Mouse (Mus musculus) midbrain, embryonic 14.5 days (tissue): ENCODE results near the gene Zfp239. TPM values are rescaled to one million over a fixed set of nuclear protein-coding genes. Genes with fewer than 3 reads are reported as not detected.
A peak's percentile ranks its signal among the peaks of the same experiment; 100 is the strongest.

Experiments used
- ATAC-seq: fragments of 200-750 bp; cut with Nextera tagmentation; 2 replicates; pipeline ENCODE4 v1.8.0; 2017; ENCODE audit warnings: moderate number of reproducible peaks, moderate library complexity; ENCODE audit not compliant: low FRiP score, low TSS enrichment
- DNase-seq: peaks from one replicate; pipeline ENCODE4 v3.0.0-alpha.2; 2015
- H3K27ac ChIP-seq: fragments of 300-500 bp; sonication (generic); replicated peaks from 2 replicates; pipeline ENCODE4 v1.5.1; 2014; ENCODE audit warnings: mild to moderate bottlenecking, low read depth, low read length, moderate library complexity
- H3K27me3 ChIP-seq: fragments of 300-500 bp; sonication (generic); 2 replicates; pipeline ENCODE4 v1.6.1; 2014; ENCODE audit warnings: low read length, control low read depth, mixed read lengths; ENCODE audit not compliant: control insufficient read depth, insufficient read depth
- H3K36me3 ChIP-seq: fragments of 300-500 bp; sonication (generic); 2 replicates; pipeline ENCODE4 v1.6.1; 2014; ENCODE audit warnings: low read length, control low read depth; ENCODE audit not compliant: control insufficient read depth, insufficient read depth
- H3K4me1 ChIP-seq: fragments of 300-500 bp; sonication (generic); 2 replicates; pipeline ENCODE4 v1.6.1; 2014; ENCODE audit warnings: mild to moderate bottlenecking, antibody characterized with exemption, low read length, control low read depth; ENCODE audit not compliant: control insufficient read depth, insufficient read depth
- H3K4me2 ChIP-seq: fragments of 300-500 bp; sonication (generic); 2 replicates; pipeline ENCODE4 v1.6.1; 2014; ENCODE audit warnings: mild to moderate bottlenecking, low read length, moderate library complexity
- H3K4me3 ChIP-seq: fragments of 300-500 bp; sonication (generic); replicated peaks from 2 replicates; pipeline ENCODE4 v1.5.1; 2014; ENCODE audit warnings: low read depth, low read length
- H3K9ac ChIP-seq: fragments of 300-500 bp; sonication (generic); replicated peaks from 2 replicates; pipeline ENCODE4 v1.6.1; 2014; ENCODE audit warnings: mild to moderate bottlenecking, low read length, moderate library complexity
- H3K9me3 ChIP-seq: fragments of 300-500 bp; sonication (generic); 2 replicates; pipeline ENCODE4 v1.6.1; 2016; ENCODE audit warnings: low read length, control low read depth, mixed read lengths; ENCODE audit not compliant: control insufficient read depth
- WGBS: fragments of 180-500 bp; shearing (Covaris S2); extraction: QIAGEN DNeasy Blood & Tissue Kit; methylation state at CpG from one replicate; pipeline ENCODE4 v1.1.7; 2014; 5-methylcytosine and 5-hydroxymethylcytosine counted together
- polyA plus RNA-seq: library from polyadenylated mRNA; unstranded; fragments of >200 nt; fragmentation: Nextera tagmentation; extraction: Ambion mirVana; gene quantifications from 2 replicates; pipeline ENCODE4 v1.2.1, GENCODE M21; 2014

Gene Zfp239
- polyA plus RNA-seq, 1 experiment from 2014 or later, result 13.2 TPM

DNA sequence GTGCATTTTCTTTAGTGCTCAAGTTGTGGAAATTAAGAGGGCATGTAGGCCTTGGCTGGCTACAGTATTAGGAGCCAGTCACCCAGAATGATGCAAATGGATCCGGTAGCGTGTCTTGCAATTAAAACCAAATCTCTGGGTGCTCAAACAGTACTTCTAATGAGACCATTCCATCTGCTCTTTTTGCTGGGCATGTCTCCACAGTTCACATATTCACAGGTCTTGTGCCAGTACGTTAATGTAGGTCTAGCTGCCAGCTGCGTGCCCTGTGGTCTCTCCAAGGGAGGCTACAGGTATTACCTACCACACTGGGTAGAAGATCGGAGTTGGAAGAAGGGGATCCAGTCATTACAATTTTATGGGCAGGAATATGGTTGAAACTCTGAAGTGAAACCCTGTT lies 56.1 kb downstream of the Zfp239 start:
- Histone ChIP-seq H3K4me1 (peaks cover 12% of the 10 kb centered on the region; the same call in 1 of the 2 replicates), H3K36me3 (no peaks in the 10 kb centered on the region), H3K4me2 (peak overlapping the region; percentile 75), H3K9me3 (no peaks in the 10 kb centered on the region), H3K9ac (peak overlapping the region; percentile 59; the same call in 1 of the 2 replicates), H3K4me3 (peak overlapping the region; percentile 52), H3K27me3 (no peaks in the 10 kb centered on the region), H3K27ac (no peak overlapping the region)
- WGBS, result 30% methylated on average over 5 of the region's 5 CpGs
- DNase-seq (no peak), ATAC-seq (no peak)

DNA sequence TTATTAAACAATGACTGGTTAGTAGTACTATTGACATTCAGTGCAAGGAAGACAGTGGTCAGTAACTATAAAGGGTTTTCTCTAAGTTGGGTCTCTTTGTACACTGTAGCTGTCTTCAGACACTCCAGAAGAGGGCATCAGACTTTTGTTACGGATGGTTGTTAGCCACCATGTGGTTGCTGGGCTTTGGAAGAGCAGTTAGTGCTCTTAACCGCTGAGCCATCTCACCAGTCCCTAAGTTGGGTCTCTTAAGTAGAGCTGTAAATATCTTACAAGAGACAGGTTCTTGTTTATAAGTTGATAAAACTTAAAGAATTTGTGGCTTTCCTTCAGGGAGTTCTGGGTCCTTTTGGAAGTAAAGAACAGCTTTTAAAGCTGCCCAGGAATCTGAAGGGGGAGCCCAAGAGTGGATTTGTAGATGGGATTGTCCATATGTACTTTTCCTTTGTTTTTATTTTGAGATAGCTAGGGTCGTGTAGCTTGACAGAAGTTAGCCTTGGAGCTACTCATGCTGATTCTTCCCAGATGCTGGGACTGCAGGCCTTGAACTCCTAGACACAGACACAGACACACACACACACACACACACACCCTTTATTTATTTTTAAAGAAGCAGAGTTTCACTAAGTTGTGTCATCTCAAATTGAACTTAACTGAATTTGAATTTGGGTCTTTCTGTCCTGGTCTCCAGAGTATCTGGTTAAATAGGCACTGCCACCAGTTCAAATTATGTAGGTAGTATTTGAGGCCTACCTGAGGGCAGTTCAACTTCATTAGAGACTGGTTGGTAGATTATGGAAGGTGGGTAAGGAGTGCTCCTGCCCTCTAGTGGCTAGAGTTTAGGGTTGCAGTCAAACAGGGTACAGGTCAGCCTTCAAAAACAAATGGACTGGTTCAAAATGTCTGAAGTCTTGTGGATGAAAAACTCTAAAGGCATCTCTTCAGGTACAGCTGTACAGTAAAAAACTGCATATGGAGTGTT lies 59.0 kb downstream of the Zfp239 start:
- Histone ChIP-seq H3K36me3 (peaks cover 6% of the 10 kb centered on the region), H3K27me3 (no peaks in the 10 kb centered on the region), H3K4me1 (peaks cover 12% of the 10 kb centered on the region; the same call in 1 of the 2 replicates), H3K4me2 (no peak overlapping the region), H3K9me3 (no peaks in the 10 kb centered on the region), H3K9ac (no peak overlapping the region), H3K4me3 (no peak overlapping the region), H3K27ac (no peak overlapping the region)
- no peak for ATAC-seq
- DNase-seq, result peak; percentile 66
- 68% methylated on average over 3 of the region's 3 CpGs for WGBS

DNA sequence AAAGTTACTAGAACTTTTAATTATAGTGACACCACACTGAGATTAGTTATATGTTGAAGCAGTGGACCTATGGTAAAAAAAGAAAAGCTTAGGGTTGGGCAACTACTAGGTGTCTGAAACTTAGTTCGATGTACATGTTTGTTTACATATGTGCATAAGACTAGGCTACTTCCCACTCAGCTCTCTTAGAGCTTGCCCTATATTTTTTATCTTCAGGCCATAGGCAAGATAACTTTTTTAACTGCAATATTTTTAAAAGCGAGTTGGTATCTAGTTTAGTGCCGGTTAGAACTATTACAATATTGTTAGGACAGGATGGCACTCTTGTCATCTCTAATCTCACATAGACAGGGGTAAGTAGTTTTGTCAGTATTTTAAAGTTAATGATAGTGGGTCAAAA lies 60.1 kb downstream of the Zfp239 start:
- WGBS, result 96% methylated on average over 3 of the region's 3 CpGs
- Histone ChIP-seq H3K9me3 (no peaks in the 10 kb centered on the region), H3K4me3 (no peak overlapping the region), H3K27me3 (no peaks in the 10 kb centered on the region), H3K36me3 (peaks cover 15% of the 10 kb centered on the region), H3K4me1 (peaks cover 12% of the 10 kb centered on the region; the same call in 1 of the 2 replicates), H3K9ac (no peak overlapping the region), H3K27ac (no peak overlapping the region), H3K4me2 (no peak overlapping the region)
- ATAC-seq (no peak), DNase-seq (no peak)

Other genes with a start within 250 kb of the Zfp239 start
- 152 and 165 TPM in 2 replicates for gene Zfp637, start 20.9 kb upstream of the Zfp239 start, polyA plus RNA-seq
- gene Hnrnpf, start 38.2 kb downstream of the Zfp239 start, polyA plus RNA-seq, result 215 and 312 TPM in 2 replicates
- gene Fxyd4, start 75.6 kb downstream of the Zfp239 start, polyA plus RNA-seq, result 1.4 and 1.7 TPM in 2 replicates
- 2.1 and 3.8 TPM in 2 replicates for gene Rasgef1a, start 149.3 kb downstream of the Zfp239 start, polyA plus RNA-seq